Mouse (Mus musculus): ENCODE data around the gene Rgl1. TPM values are rescaled to one million over a fixed set of nuclear protein-coding genes. Genes with fewer than 3 reads are reported as not detected.
A peak's percentile ranks its signal among the peaks of the same experiment; 100 is the strongest.

Rgl1 gene
- total and polyA plus RNA-seq, 2 experiments from 2014 or later: 16.2 to 16.9 TPM

- no peak overlapping the region for H3K9ac ChIP-seq (replicated peaks; ENCODE audit: low read length, poor library complexity, severe bottlenecking)
- no peak overlapping the region for H3K4me2 ChIP-seq (ENCODE audit: low read depth, low read length, poor library complexity, severe bottlenecking)
- 85% methylated on average over 5 of the region's 5 CpGs for WGBS
- H3K4me1 ChIP-seq (ENCODE audit: insufficient read depth, low read length): no peaks in the 10 kb centered on the region
- H3K36me3 ChIP-seq (ENCODE audit: insufficient read depth, low read length): no peaks in the 10 kb centered on the region
- ATAC-seq (ENCODE audit: low FRiP score): no peak
- TF ChIP-seq CTCF (IDR thresholded peaks at IDR 0.05): no peak
- H3K9me3 ChIP-seq (ENCODE audit: low read length): no peaks in the 10 kb centered on the region
- H3K27me3 ChIP-seq (ENCODE audit: insufficient read depth, low read length): no peaks in the 10 kb centered on the region
- no peak overlapping the region for H3K27ac ChIP-seq (ENCODE audit: low read depth, low read length)
- no peak for DNase-seq (ENCODE audit: low spot score)
- no peak overlapping the region for H3K4me3 ChIP-seq (ENCODE audit: low read depth, low read length)
These were observed 65.1 kb downstream of the Rgl1 start for GRCm38 (mm10) chr1:152701066-152701465.

GRCm38 (mm10) chr1:152697341-152697740, 68.8 kb downstream of the Rgl1 start:
- no peak for ATAC-seq (ENCODE audit: low FRiP score)
- Histone ChIP-seq H3K27ac (ENCODE audit: low read depth, low read length) (no peak overlapping the region), H3K4me3 (ENCODE audit: low read depth, low read length) (no peak overlapping the region), H3K36me3 (ENCODE audit: insufficient read depth, low read length) (no peaks in the 10 kb centered on the region), H3K27me3 (ENCODE audit: insufficient read depth, low read length) (no peaks in the 10 kb centered on the region), H3K9me3 (ENCODE audit: low read length) (no peaks in the 10 kb centered on the region), H3K9ac (replicated peaks; ENCODE audit: low read length, poor library complexity, severe bottlenecking) (no peak overlapping the region), H3K4me2 (ENCODE audit: low read depth, low read length, poor library complexity, severe bottlenecking) (no peak overlapping the region), H3K4me1 (ENCODE audit: insufficient read depth, low read length) (no peaks in the 10 kb centered on the region)
- no peak for DNase-seq (ENCODE audit: low spot score)
- WGBS: 87% methylated on average over 3 of the region's 3 CpGs
- no peak for TF ChIP-seq CTCF (IDR thresholded peaks at IDR 0.05)

- Histone ChIP-seq H3K4me2 (ENCODE audit: low read depth, low read length, poor library complexity, severe bottlenecking) (no peak overlapping the region), H3K9ac (replicated peaks; ENCODE audit: low read length, poor library complexity, severe bottlenecking) (no peak overlapping the region), H3K4me1 (ENCODE audit: insufficient read depth, low read length) (no peaks in the 10 kb centered on the region), H3K27me3 (ENCODE audit: insufficient read depth, low read length) (no peaks in the 10 kb centered on the region), H3K4me3 (ENCODE audit: low read depth, low read length) (no peak overlapping the region), H3K27ac (ENCODE audit: low read depth, low read length) (no peak overlapping the region), H3K9me3 (ENCODE audit: low read length) (no peaks in the 10 kb centered on the region), H3K36me3 (ENCODE audit: insufficient read depth, low read length) (no peaks in the 10 kb centered on the region)
- ATAC-seq (ENCODE audit: low FRiP score): no peak
- WGBS: 42% methylated on average over 9 of the region's 9 CpGs
- no peak for TF ChIP-seq CTCF (IDR thresholded peaks at IDR 0.05)
- DNase-seq (ENCODE audit: low spot score): no peak
These were observed 70.7 kb downstream of the Rgl1 start for GRCm38 (mm10) chr1:152695491-152695890.

GRCm38 (mm10) chr1:152689968-152690367, 76.2 kb downstream of the Rgl1 start:
- no peak for TF ChIP-seq CTCF (IDR thresholded peaks at IDR 0.05)
- WGBS: 91% methylated on average over 4 of the region's 4 CpGs
- no peak for DNase-seq (ENCODE audit: low spot score)
- no peak for ATAC-seq (ENCODE audit: low FRiP score)
- Histone ChIP-seq H3K4me1 (ENCODE audit: insufficient read depth, low read length) (no peaks in the 10 kb centered on the region), H3K9ac (replicated peaks; ENCODE audit: low read length, poor library complexity, severe bottlenecking) (no peak overlapping the region), H3K4me3 (ENCODE audit: low read depth, low read length) (no peak overlapping the region), H3K27me3 (ENCODE audit: insufficient read depth, low read length) (no peaks in the 10 kb centered on the region), H3K4me2 (ENCODE audit: low read depth, low read length, poor library complexity, severe bottlenecking) (no peak overlapping the region), H3K27ac (ENCODE audit: low read depth, low read length) (no peak overlapping the region), H3K9me3 (ENCODE audit: low read length) (no peaks in the 10 kb centered on the region), H3K36me3 (ENCODE audit: insufficient read depth, low read length) (no peaks in the 10 kb centered on the region)

GRCm38 (mm10) chr1:152687733-152688181, 78.4 kb downstream of the Rgl1 start:
- no peaks in the 10 kb centered on the region for H3K36me3 ChIP-seq (ENCODE audit: insufficient read depth, low read length)
- ATAC-seq (ENCODE audit: low FRiP score) (no peak), DNase-seq (ENCODE audit: low spot score) (peak; percentile 22)
- H3K9ac ChIP-seq (replicated peaks; ENCODE audit: low read length, poor library complexity, severe bottlenecking): no peak overlapping the region
- no peak overlapping the region for H3K4me3 ChIP-seq (ENCODE audit: low read depth, low read length)
- 34% methylated on average over 8 of the region's 8 CpGs for WGBS
- H3K4me1 ChIP-seq (ENCODE audit: insufficient read depth, low read length): no peaks in the 10 kb centered on the region
- no peaks in the 10 kb centered on the region for H3K9me3 ChIP-seq (ENCODE audit: low read length)
- TF ChIP-seq CTCF (IDR thresholded peaks at IDR 0.05): no peak
- H3K4me2 ChIP-seq (ENCODE audit: low read depth, low read length, poor library complexity, severe bottlenecking): no peak overlapping the region
- H3K27ac ChIP-seq (ENCODE audit: low read depth, low read length): no peak overlapping the region
- no peaks in the 10 kb centered on the region for H3K27me3 ChIP-seq (ENCODE audit: insufficient read depth, low read length)

- Histone ChIP-seq H3K9ac (replicated peaks; ENCODE audit: low read length, poor library complexity, severe bottlenecking) (no peak overlapping the region), H3K4me1 (ENCODE audit: insufficient read depth, low read length) (no peaks in the 10 kb centered on the region), H3K36me3 (ENCODE audit: insufficient read depth, low read length) (no peaks in the 10 kb centered on the region), H3K4me3 (ENCODE audit: low read depth, low read length) (no peak overlapping the region), H3K27me3 (ENCODE audit: insufficient read depth, low read length) (no peaks in the 10 kb centered on the region), H3K9me3 (ENCODE audit: low read length) (no peaks in the 10 kb centered on the region), H3K4me2 (ENCODE audit: low read depth, low read length, poor library complexity, severe bottlenecking) (no peak overlapping the region), H3K27ac (ENCODE audit: low read depth, low read length) (no peak overlapping the region)
- ATAC-seq (ENCODE audit: low FRiP score) (no peak), DNase-seq (ENCODE audit: low spot score) (no peak)
- no peak for TF ChIP-seq CTCF (IDR thresholded peaks at IDR 0.05)
- WGBS: 23% methylated on average over 6 of the region's 6 CpGs
These were observed 78.9 kb downstream of the Rgl1 start for GRCm38 (mm10) chr1:152687099-152687730.

Measured in midbrain, postnatal 0 days (tissue).